Mouse (Mus musculus) thymus, postnatal 0 days (tissue): ENCODE data around the gene Pus7. TPM values are rescaled to one million over a fixed set of nuclear protein-coding genes. Genes with fewer than 3 reads are reported as not detected.
A peak's percentile ranks its signal among the peaks of the same experiment; 100 is the strongest.

Source experiments
- DNase-seq: peaks from one replicate; pipeline ENCODE4 v3.0.0-alpha.2; 2015; ENCODE audit warnings: low spot score
- polyA plus RNA-seq: library from polyadenylated mRNA; unstranded; fragments of >200 nt; fragmentation: Nextera tagmentation; extraction: Ambion mirVana; gene quantifications from 2 replicates; pipeline ENCODE4 v1.2.1, GENCODE M21; 2015

The Pus7 gene
- 16.5 and 20.7 TPM in 2 replicates for polyA plus RNA-seq

DNA sequence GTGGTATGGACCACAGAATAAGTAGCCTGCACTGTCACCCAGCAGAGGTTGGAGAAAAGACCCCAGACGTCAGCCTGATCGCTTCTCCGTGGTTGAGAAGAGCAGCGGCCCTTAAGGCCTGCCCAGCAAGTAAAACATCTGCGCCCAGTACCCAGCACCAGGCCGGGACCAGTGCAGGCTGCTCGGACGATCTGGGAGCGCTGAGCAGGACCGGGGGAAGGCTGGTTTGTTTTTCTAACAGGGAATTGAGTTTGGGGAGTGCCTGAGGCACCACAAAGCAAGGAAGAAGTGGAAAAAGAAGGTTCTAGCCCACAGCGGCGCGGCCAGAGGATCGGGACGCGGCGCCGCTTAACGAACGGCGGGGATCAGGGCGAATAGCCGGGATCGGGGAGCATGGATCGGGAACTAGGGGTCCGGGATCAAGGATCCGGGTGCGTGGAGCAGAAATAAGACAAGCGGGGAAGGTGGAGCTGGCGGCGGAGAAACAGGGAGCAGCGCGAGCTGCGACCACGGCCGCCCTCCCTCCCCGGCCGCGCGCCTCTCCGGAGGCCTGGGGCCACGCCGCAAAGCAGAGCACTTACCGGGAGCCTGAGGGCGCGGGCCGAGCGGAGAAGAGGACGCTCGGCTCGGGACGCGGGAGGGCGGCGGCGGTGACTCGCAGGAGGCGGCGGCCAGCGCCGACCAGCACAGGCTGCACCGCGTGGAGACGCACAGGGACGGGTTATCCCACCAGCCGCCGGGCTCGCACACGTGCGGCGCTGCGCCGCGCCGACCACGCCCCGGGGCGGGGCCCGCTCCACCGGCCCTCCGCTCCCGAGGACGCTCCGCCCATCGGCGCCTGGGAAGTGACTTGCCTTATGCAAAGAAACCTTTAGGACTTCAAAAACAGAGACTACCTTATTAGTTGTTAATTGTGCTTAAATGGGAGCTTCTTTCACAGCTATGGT, at the start of gene Pus7:
Gene Pus7 (minus strand): TSS at position 781 of the 947 bp plus-strand sequence.
- DNase-seq, result peak; percentile 82

DNA sequence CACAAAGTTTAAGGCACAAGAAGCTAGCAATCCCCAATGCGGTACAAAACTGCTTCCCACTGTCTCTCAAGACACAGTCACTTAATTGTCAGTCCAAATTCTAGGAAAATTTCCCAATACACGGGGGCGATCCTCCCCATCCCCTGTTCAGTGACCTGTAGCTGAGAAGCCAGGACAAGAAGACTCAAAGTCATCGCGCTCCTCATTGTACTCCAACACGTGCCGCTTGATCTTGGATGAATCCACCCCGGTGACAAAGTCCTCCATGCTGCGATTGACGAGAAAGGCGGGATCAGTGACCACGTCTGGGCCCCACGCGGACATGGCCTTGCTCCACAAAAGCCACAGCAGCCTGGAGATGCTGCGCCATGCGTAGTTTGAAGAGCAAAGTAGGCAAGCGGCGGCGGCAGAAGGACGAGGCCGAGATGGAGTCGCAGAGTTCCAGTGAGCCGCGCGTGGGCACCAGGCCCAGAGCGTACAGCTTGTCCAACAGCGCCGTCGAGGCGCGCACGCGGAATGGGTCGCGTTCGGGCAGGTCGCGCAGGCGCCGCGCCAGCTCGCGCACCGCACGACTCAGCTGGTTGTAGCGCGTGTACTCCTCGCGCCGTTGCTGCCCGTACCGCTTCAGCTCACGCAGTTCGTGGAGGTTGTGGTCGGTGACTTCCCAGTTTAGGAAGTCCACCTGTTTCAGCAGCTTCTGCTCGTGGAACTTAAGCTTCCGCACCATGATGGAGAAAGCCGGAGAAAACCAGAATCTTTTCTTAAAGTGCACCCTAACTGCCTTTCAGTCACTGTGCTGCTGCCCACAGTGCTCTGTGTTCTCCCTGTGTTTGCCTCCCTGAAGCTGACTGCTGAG, 47.6 kb upstream of the Pus7 start:
- DNase-seq, result no peak

DNA sequence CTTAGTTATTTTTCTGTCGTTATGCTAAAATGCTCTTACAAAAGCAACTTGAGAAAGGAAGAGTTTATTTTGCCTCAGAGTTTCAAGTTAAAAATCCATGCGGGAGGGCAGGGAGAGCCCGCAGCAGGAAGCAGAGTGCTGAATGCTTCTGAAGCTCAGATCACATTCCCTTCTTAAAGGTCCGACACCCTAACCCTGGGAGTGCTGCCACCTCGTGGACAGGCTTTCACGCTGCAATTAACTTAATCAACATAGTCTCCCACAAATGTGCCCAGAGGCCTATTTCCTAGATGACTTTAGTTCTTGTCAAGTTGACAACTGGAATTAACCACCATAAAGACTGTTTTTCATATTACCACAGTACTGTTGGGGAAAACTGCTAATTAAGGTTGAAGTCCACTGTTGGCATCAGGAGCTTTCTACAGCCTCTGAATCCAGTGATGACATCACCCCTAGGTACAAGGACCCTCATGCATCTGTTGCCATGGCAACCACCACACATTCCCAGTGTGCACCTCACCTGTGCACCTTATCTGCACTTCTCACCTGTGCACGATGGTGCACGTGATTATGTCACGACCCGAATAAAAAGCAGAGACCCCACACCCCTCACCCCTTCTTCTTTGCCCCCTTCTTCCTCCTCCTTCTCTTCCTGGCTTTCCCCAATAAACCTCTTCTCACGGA, 43.0 kb upstream of the Pus7 start:
- peak; percentile 68 for DNase-seq

DNA sequence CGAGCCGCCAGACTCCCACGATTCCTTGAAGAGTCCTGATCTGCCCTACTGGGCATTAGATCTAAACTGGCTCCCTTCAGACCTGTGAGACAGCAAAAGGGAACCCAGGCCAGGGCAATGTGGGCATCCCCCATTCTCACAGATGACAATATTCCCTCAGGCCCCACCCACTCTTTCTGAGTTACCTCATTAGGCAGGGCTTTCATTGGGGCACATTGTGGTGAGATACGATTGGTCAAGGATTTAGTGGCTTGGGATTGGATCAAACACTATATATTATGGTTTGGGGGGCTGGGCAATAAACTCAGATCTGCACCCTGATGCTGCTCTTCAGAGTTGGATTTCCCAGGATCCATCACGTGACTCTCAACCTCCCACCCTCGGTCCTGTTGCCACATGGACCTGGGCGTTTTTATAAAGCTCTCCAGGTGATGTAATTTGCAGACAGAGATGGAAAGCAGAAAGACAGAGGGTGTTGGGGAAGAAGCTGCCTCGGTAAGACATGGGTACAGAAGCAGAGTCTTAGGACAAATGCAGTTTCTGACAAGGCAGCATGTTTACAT, 40.7 kb upstream of the Pus7 start:
- no peak for DNase-seq

DNA sequence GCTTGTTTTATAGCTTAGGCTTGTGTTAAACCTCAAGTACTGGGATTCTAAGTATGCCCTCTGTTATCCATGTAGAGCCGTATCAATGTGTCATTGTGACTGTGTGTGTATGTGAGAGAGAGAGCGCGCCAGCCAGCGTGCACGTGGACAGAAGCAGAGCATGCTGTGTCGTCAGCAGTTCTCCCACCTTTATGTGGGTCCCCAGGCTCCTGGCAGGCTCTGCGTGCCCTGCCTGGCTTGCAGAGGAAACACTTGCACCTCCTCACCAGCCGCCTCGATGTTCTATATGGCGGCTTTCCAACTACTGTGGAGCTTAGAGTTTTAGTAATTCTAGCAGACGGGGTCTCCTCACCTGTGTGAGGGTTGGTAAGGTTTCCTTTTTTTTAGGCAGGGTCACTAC, 38.8 kb upstream of the Pus7 start:
- DNase-seq, result no peak

DNA sequence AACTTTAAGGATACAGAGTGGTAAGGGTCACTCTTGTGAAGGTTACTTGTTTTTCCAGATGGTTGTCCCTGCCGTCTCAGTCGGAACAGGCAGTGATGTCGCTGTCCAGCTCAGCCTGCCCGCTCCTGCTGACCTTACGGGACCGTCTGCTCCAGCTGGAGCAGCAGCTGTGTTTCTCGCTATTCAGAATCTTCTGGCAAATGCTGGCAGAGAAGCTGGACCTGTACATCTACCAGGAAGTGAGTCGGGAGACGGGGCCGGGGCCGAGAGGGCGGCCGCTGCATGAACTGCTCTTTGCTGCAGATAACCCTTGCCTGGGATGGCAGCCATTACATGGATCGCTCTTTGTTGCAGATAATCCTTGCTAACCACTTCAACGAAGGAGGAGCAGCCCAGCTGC, 33.2 kb upstream of the Pus7 start:
- DNase-seq, result no peak

DNA sequence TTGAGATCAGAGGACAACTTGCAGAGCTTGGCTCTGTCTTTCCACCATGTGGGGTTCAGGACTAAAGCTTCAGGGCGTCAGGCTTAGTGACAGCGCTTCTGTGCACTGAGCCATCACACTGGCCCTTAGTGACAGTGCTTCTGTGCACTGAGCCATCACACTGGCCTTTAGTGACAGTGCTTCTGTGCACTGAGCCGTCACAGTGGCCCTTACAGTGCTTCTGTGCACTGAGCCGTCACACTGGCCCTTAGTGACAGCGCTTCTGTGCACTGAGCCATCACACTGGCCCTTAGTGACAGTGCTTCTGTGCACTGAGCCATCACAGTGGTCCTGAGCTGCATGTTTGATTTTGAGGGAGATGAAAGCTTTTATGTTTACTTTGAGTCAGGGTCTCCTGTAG, 31.3 kb upstream of the Pus7 start:
- DNase-seq, result no peak

DNA sequence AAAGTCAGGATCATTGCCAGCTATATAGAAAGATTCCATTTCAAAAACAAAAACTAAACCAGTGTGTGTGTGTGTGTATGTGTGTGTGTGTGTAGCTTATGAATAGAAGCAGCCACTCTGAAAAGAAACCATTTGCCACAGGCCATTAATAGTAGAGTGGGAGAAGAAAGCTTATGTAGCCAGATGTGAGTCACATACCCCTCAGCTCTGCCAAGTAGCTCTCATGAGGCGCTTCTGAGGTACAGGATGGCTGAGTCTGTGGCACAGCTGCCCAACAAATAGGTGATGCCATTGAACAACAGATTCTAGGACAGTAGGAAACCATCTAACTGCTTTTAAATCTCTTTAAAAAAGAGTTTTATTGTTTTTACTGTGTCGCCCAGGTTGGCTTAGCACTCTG, 9.2 kb upstream of the Pus7 start:
- no peak for DNase-seq

DNA sequence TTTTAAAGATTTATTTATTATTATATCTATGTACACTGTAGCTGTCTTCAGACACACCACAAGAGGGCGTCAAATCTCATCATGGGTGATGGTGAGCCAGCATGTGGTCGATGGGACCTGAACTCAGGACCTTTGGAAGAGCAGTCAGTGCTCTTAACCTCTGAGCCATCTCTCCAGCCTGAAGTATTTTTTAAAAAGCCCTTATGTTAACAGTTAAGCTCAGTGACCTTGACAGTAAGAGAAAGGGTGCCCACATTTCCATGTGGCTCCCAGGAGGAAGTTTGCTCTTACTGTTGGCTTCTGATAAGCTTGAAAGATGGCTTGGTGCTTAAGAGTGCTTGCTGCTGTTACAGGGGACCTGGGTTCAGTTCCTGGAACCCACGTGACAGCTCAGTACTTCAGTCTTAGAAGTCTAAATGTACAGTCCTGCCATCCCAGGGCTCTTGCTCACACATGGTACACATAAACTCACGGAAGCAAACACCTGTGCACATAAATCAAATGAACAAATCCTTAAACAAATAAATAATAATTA, 5.6 kb upstream of the Pus7 start:
- no peak for DNase-seq

DNA sequence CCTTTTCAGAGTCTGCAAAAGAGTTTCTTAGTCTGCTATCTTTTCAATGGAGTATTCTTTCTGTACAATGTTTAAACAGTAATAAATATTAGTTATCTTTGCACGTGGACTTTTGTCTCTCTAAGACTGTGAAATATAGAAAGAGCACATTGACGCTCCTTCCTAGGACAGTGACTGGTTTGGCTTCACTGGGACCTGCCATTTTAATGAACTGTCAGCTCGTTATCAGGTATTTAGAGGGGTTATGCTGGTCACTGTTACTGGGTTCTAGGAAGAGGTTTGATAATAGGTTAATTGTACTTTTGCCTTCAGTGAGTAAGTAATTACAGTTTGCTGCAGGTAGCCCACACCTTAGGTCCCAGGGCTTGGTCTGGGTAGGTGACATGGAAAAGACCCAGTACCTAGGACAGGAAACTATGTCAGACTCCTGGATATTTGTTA, 4.9 kb upstream of the Pus7 start:
- no peak for DNase-seq

DNA sequence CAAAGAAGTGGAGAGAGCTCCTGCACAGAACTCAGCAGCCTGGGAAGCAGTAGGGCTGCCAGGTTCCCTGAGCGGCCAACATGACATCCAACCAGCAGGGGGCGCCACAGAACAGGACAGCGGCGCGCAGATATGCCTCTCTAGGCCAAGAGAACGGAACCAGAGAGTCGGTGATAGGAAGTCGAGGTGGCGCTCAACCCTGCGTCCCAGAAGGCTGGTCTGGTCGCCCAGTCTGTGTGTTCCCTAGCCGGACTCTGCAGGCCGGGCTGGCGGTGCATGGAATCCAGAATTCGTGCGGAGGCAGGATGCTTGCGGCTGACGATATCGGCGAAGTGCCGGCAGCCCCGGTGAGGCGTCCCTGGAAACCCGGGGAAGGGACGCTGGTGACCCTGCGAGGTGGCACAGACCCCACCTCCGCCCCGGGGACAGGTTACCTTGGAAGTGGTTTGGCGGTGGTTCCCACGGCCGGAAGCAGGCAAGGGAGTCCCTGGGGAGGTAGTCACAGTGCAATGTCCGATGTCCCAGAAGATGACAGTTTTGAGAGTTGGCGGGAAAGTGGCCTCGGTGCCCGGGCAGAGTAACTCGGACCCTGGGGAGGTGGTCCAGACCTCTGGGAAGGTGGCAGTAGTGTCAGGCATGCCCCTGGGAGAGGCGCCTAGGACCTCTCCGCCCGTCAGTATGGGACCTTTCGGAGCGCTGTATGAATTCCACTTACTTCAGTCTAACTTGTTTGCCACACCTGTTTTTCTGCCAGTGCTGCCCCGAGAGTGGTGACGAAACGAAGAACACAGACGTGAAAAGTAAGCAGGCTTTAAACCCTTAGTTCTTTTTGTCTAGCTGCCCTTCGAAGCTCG, 4.3 kb upstream of the Pus7 start, which contains the start of gene Rint1:
Gene Rint1 (plus strand): TSS at position 176 of the 854 bp plus-strand sequence.
- peak; percentile 94 for DNase-seq

DNA sequence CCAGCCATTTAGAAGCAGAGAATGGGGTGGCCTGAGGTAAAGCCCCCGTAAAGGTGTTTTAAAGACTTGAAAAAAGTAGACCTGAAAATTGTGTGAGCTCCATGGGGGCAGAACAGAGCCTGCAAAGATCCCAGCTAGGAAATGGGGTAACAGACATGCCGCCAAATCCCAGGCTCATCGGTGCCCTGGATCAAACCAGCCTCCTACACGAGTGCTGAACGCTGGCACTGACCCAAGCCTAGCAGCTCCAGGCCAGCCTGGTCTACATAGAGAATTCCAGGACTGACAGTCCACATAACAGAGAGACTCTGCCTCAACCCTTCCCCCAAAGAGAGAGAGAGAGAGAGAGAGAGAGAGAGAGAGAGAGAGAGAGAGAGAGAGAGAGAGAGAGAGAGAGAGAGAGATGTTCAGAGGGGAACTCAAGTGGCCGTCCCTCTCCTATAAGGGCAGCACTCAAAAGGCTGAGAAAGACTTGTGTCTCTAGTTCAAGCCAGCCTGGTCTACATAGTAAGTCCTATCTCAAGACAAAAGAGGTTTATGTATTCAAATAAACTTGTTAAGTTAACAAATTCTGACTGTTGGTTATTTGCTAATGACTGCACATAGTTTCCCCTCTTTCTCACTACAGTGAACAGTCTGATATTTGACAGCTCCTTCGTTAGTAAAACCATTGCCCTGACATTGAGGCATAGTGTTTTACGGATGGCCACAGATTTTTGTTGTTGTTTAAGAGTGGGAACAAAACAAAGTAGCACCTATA, 1.3 kb downstream of the Pus7 start:
- no peak for DNase-seq

DNA sequence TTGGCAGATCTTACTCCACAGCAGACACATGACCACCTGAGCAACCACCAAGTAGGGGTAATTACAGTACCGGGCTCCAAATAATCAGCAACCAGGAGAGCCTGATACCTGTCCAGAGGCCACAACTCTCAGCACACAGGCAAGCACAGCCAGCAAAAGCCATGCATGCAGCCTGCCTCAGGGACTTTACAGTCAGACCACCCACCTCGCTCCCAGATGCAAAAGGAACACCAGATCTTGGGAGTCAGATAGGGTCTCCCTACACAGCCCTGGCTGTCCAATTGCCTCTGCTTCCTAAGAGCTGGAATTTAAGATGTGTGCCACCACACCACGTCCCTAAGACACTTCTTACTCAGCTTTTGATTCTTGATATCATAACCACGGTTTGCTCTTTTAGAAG, 2.3 kb downstream of the Pus7 start:
- no peak for DNase-seq

DNA sequence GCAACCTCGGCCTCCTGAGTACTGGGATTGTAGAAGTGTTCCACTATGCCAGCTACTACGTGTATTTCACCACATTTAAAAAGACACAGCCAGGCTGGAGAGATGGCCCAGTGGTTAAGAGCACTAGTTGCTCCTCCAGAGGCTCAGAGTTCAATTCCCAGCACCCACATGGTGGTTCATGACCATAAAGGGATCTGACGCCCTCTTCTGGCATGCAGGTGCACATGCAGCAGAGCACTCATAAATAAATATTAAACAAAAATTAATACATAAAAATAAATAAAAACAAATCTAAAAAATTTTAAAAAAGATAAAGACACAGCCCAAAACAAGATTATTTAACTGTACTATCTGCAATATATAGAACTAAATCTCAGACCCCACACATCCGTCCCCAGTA, 3.0 kb downstream of the Pus7 start:
- no peak for DNase-seq

DNA sequence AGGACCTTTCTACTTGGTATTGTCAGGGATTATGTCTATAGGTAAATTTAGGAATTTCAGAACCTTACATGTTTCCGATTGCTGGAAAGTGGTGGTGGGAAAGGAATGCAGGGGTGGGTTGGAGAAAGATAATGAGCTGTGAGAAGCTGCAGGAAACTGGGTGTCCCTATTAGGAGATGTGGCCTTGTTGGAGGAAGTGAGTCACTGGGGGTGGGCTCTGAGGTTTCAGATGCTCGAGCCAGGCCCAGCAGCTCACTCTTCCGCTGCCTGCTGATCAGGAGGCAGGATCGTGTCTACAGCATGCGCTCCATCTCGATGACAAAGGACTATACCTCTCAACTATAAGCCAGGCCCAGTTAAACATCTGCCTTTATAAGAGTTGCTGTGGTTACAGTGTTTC, 9.3 kb downstream of the Pus7 start:
- DNase-seq, result no peak

DNA sequence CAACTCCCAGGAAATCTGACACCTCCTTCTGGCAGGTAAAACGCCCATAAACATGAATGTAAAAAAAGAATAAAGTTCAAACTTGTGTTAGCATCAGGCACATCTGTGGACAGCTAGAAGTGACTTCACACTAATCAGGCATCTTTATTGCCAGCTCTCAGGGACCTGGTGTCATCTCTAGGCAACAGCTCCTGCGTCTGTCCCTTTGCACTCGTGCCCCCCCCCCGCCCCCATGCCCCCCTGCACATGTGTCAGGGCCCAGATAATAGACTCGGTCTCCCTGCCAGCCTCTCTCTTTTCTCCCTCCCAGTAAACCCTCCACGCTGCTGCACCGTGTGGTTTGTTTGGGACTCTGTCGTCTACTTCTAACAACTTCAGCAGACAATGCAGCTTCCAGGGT, 12.4 kb downstream of the Pus7 start:
- no peak for DNase-seq

DNA sequence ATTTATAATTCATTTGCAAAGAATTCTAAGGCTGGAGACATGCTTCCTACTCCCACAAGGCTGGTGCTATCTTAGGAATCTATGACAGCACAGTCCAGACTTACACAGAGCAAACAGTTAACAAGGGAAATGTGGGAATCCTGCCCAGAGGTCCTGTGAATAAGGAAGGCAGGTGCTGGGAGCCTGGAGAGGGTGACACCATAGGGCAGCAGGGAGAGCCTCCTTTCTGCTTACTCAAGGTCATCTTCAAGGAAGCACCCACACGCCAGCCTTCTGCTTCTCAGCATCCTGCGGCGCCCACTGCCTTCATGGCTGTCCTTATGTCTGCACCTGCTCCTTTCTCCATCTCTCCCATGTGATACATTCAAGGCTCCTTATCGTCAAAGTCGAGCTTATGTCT, 19.0 kb downstream of the Pus7 start:
- DNase-seq, result no peak

DNA sequence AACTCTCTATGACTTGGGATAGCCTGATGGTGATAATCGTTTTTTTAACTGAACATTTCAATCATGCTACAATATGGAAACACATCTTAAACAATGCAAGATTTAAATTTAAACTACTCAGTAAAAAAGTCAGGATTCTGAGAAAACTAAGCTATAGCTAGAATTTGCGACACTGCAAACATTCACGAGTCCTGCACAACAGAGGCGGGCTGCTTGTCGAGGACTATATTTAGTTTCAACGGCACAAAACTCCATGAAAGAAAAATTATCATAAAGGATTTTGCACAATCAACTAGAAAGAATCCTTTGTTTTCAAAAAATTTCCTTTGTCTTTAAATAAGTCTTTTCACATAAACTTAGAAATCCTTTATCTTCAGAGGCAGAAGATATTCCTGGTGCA, 21.0 kb downstream of the Pus7 start:
- DNase-seq, result no peak

DNA sequence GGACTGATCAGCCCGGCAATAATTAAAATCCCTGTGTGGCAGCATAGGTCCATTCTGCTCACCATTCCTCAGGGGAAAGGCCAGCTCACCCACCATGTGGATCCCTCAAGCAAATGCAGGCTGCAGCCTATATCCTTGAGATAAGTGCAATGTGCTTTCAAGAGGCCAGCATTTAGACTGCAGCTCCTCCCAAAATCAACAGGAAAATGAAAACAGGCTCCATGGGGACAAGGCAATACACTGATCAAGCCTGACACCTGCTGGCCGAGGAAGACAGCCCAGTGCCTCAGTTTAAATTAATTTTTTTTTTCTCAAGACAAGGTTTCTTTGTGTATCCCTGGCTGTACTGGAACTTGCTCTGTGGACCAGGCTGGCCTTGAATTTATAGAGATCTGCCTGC, 24.9 kb downstream of the Pus7 start:
- DNase-seq, result peak; percentile 43
